Mouse (Mus musculus) hindbrain, embryonic 16.5 days (tissue): ENCODE results near the gene Dusp7. TPM values are rescaled to one million over a fixed set of nuclear protein-coding genes. Genes with fewer than 3 reads are reported as not detected.

ENCODE experiments used
- ATAC-seq: fragments of 200-750 bp; cut with Nextera tagmentation; 2 replicates; pipeline ENCODE4 v1.8.0; 2017; ENCODE audit warnings: moderate TSS enrichment, moderate library complexity
- H3K27ac ChIP-seq: fragments of 300-500 bp; sonication (generic); 2 replicates; pipeline ENCODE4 v1.5.1; 2014; ENCODE audit warnings: low read depth, mild to moderate bottlenecking, control low read depth, low read length, moderate library complexity
- H3K27me3 ChIP-seq: fragments of 300-500 bp; sonication (generic); replicated peaks from 2 replicates; pipeline ENCODE4 v1.6.1; 2014; ENCODE audit warnings: low read length; ENCODE audit not compliant: control insufficient read depth, insufficient read depth
- H3K36me3 ChIP-seq: fragments of 300-500 bp; sonication (generic); 2 replicates; pipeline ENCODE4 v1.6.1; 2014; ENCODE audit warnings: mild to moderate bottlenecking, low read length, moderate library complexity, mixed read lengths; ENCODE audit not compliant: control insufficient read depth, insufficient read depth
- H3K4me1 ChIP-seq: fragments of 300-500 bp; sonication (generic); 2 replicates; pipeline ENCODE4 v1.6.1; 2014; ENCODE audit warnings: low read depth, low read length; ENCODE audit not compliant: control insufficient read depth, insufficient read depth
- H3K4me2 ChIP-seq: fragments of 300-500 bp; sonication (generic); 2 replicates; pipeline ENCODE4 v1.6.1; 2014; ENCODE audit warnings: mild to moderate bottlenecking, low read length, control low read depth, moderate library complexity
- H3K4me3 ChIP-seq: fragments of 300-500 bp; sonication (generic); 2 replicates; pipeline ENCODE4 v1.5.1; 2014; ENCODE audit warnings: mild to moderate bottlenecking, low read length, control low read depth, moderate library complexity
- H3K9ac ChIP-seq: fragments of 300-500 bp; sonication (generic); 2 replicates; pipeline ENCODE4 v1.6.1; 2014; ENCODE audit warnings: low read depth, mild to moderate bottlenecking, control low read depth, low read length, moderate library complexity
- H3K9me3 ChIP-seq: fragments of 300-500 bp; sonication (generic); 2 replicates; pipeline ENCODE4 v1.6.1; 2014; ENCODE audit warnings: mild to moderate bottlenecking, low read length, moderate library complexity; ENCODE audit not compliant: control insufficient read depth
- WGBS: fragments of 180-500 bp; shearing (Covaris S2); extraction: QIAGEN DNeasy Blood & Tissue Kit; methylation state at CpG from one replicate; pipeline ENCODE4 v1.1.7; 2014; 5-methylcytosine and 5-hydroxymethylcytosine counted together
- polyA plus RNA-seq: library from polyadenylated mRNA; unstranded; fragments of >200 nt; fragmentation: Nextera tagmentation; extraction: Ambion mirVana; gene quantifications from 2 replicates; pipeline ENCODE4 v1.2.1, GENCODE M21; 2015

Dusp7 gene
- polyA plus RNA-seq, 1 experiment from 2014 or later = 13.1 TPM

DNA sequence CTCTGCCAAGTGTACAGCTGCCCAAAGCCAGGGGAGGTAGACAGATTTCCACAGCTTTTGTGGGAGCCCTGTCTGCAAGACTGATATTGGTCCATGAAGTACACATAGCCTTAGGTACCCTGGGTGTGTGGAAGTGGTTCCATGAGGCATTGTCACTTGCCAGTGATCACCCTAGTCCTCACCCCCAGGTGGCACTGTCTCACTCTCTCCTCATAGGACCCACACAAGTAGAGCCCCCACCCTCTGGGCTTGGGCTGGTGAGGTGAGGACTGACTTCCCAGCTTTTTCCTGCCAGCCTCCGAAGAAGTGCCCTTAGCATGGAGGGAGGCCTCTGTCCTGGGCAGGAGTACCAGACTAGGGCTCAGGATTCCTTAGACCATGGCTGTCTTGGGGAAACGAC, 19.4 kb upstream of the Dusp7 start:
- H3K27me3 ChIP-seq = no peaks in the 10 kb centered on the region
- no peaks in the 10 kb centered on the region for H3K9me3 ChIP-seq
- H3K4me2 ChIP-seq = no peak overlapping the region
- WGBS = 48% methylated on average over 2 of the region's 2 CpGs
- H3K4me1 ChIP-seq = peaks cover 5% of the 10 kb centered on the region; the same call in 1 of the 2 replicates
- peak; percentile 45; the same call in 1 of the 2 replicates for ATAC-seq
- no peak overlapping the region for H3K4me3 ChIP-seq
- no peak overlapping the region for H3K27ac ChIP-seq
- H3K36me3 ChIP-seq = no peaks in the 10 kb centered on the region
- H3K9ac ChIP-seq = no peak overlapping the region

DNA sequence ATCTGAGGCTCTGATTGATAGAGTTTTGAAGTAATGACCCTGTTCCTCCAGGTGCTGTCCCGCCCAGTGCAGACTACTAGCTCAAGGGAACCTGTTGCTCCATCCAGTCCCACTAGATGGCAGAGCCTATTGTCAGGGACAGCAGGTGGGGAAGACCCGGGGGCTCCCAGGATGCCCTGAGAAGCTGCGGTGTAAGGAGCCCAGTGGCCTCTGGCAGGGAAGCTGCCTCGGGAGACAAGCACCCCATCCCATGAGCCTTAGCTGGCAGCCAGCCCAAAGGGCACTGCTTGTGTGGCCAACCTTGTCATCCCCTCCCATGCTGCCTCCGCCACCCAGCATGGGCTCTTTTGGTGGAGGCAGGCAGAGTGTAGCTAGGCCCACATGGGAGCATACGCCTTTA, 17.3 kb upstream of the Dusp7 start:
- WGBS = 65% methylated on average over 6 of the region's 6 CpGs
- no peaks in the 10 kb centered on the region for H3K27me3 ChIP-seq
- no peak overlapping the region for H3K27ac ChIP-seq
- H3K36me3 ChIP-seq = no peaks in the 10 kb centered on the region
- no peaks in the 10 kb centered on the region for H3K4me1 ChIP-seq
- no peak overlapping the region for H3K4me3 ChIP-seq
- H3K9ac ChIP-seq = no peak overlapping the region
- H3K4me2 ChIP-seq = no peak overlapping the region
- H3K9me3 ChIP-seq = no peaks in the 10 kb centered on the region
- no peak for ATAC-seq

DNA sequence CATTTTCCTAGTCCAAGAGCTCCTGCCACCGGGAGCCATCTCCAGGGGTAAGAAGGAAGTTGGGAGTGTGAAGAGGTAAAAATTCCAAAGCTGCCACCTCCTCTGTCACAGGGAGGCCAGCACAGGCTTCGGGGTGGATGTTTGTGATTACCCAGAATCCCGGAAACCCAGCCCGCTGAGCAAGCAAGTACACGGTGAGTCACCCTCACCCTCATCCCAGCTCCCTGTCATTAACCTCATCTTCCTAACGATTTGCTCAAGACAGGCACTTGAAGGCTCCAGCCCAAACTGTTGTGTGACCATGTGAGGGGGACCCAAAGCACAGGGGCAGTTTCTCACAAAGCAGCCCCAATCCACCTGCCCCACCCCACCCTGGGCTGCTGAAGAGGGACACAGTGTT, 14.7 kb upstream of the Dusp7 start:
- Histone ChIP-seq H3K27me3 (no peaks in the 10 kb centered on the region), H3K9ac (no peak overlapping the region), H3K36me3 (no peaks in the 10 kb centered on the region), H3K4me3 (no peak overlapping the region), H3K4me2 (no peak overlapping the region), H3K4me1 (no peaks in the 10 kb centered on the region), H3K27ac (no peak overlapping the region), H3K9me3 (no peaks in the 10 kb centered on the region)
- ATAC-seq = no peak
- 78% methylated on average over 6 of the region's 6 CpGs for WGBS

GRCm38 (mm10) chr9:106354810-106355209, 13.6 kb upstream of the Dusp7 start:
- no peaks in the 10 kb centered on the region for H3K36me3 ChIP-seq
- no peak overlapping the region for H3K4me3 ChIP-seq
- no peaks in the 10 kb centered on the region for H3K27me3 ChIP-seq
- H3K4me1 ChIP-seq = no peaks in the 10 kb centered on the region
- WGBS = 88% methylated on average over 6 of the region's 6 CpGs
- H3K4me2 ChIP-seq = no peak overlapping the region
- H3K9me3 ChIP-seq = no peaks in the 10 kb centered on the region
- H3K9ac ChIP-seq = no peak overlapping the region
- ATAC-seq = no peak
- H3K27ac ChIP-seq = no peak overlapping the region

DNA sequence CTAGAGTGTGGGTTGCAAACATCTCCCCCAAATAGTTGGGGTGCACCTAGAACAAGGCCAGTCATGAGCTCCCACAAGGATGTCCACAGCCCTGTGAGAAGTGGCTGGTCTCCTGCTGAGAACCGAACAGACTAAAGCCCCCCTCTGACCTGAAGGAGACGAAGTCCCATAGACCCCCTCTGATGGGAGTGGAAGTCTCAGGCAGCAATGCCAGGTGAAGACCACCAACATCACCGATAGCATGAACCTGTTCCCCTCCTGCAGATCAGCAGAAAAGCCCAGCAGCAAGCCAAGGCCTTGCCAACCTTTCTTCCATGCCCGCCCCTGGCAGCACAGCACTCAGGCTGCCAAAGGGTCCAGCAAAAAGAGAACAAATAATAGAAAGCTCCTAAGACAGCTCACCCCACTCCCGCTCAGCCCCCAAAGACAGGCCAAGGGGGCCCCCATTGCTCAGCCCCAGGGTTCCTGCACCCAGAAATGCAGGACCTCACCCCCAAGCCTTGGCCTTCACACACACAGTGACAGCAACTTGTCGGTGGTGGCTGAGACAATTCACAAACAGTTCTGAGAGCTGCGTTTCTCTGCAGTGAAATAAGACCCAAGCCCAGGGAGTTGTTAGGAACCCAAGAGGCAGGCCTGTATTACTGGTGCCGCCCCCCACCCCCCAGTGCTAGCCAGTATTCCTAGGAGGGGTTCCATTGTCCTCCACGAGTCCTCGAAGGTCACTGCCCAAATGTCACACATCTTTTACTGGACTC, 13.0 kb upstream of the Dusp7 start:
- no peak overlapping the region for H3K9ac ChIP-seq
- WGBS = 64% methylated on average over 10 of the region's 10 CpGs
- H3K4me1 ChIP-seq = no peaks in the 10 kb centered on the region
- H3K36me3 ChIP-seq = no peaks in the 10 kb centered on the region
- H3K9me3 ChIP-seq = no peaks in the 10 kb centered on the region
- no peak for ATAC-seq
- no peaks in the 10 kb centered on the region for H3K27me3 ChIP-seq
- no peak overlapping the region for H3K4me3 ChIP-seq
- H3K4me2 ChIP-seq = no peak overlapping the region
- no peak overlapping the region for H3K27ac ChIP-seq

GRCm38 (mm10) chr9:106355975-106356286, 12.5 kb upstream of the Dusp7 start:
- no peaks in the 10 kb centered on the region for H3K27me3 ChIP-seq
- H3K36me3 ChIP-seq = no peaks in the 10 kb centered on the region
- H3K9ac ChIP-seq = no peak overlapping the region
- H3K4me1 ChIP-seq = no peaks in the 10 kb centered on the region
- H3K4me2 ChIP-seq = no peak overlapping the region
- H3K4me3 ChIP-seq = no peak overlapping the region
- no peak for ATAC-seq
- no peaks in the 10 kb centered on the region for H3K9me3 ChIP-seq
- H3K27ac ChIP-seq = no peak overlapping the region

DNA sequence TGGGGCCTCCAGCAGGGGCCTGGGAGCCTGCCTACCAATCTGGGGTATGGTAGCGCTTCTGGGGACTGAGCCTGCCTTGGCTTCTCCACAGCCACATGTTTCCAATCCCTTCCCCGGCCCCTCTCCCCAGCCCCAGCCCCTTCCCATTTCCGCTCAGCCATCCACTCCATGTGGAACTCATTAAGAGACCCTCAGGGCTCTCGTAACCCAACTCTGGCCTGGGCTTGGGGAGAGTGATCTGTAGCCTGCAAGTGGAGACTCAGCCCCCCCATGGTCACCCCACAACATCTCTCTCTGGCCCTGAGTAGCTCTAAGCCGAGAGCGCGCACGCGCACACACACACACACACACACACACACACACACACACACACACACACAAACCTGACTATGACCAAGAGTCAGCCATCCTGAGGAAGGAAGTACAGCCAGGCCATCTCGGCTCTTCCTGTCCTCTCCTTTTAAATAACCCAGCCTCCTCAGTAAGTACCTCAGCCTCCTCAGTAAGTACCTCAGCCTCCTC, 12.0 kb upstream of the Dusp7 start:
- ATAC-seq = no peak
- Histone ChIP-seq H3K36me3 (no peaks in the 10 kb centered on the region), H3K9me3 (no peaks in the 10 kb centered on the region), H3K27me3 (no peaks in the 10 kb centered on the region), H3K9ac (no peak overlapping the region), H3K27ac (no peak overlapping the region), H3K4me1 (no peaks in the 10 kb centered on the region), H3K4me2 (no peak overlapping the region), H3K4me3 (no peak overlapping the region)
- 78% methylated on average over 10 of the region's 10 CpGs for WGBS

DNA sequence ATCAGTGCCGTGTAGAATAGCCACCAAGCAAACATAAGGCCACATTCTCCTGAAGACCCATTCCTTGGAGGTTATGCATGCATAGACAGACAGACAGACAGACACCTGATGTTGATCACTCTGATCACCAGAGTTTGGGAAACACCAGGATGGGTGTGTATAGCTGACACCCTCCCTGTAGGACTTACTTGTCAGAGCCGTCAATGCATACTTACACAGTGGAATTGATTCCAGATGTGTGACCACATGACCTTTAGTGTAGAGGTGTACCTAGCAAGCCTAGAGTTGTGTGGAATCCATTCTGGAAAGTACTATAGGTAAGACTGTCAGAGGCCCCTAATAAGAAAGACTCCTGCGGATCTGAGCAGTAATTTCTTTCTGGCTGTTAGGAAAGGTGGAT, 11.3 kb upstream of the Dusp7 start:
- Histone ChIP-seq H3K9me3 (no peaks in the 10 kb centered on the region), H3K36me3 (no peaks in the 10 kb centered on the region), H3K9ac (no peak overlapping the region), H3K4me1 (no peaks in the 10 kb centered on the region), H3K27me3 (no peaks in the 10 kb centered on the region), H3K4me2 (no peak overlapping the region), H3K27ac (no peak overlapping the region), H3K4me3 (no peak overlapping the region)
- no peak for ATAC-seq
- 85% methylated on average over 3 of the region's 3 CpGs for WGBS

- H3K9me3 ChIP-seq = no peaks in the 10 kb centered on the region
- no peak overlapping the region for H3K9ac ChIP-seq
- no peak overlapping the region for H3K27ac ChIP-seq
- no peak overlapping the region for H3K4me2 ChIP-seq
- H3K27me3 ChIP-seq = no peaks in the 10 kb centered on the region
- no peaks in the 10 kb centered on the region for H3K4me1 ChIP-seq
- ATAC-seq = no peak
- no peaks in the 10 kb centered on the region for H3K36me3 ChIP-seq
- no peak overlapping the region for H3K4me3 ChIP-seq
- WGBS = 62% methylated on average over 6 of the region's 6 CpGs
Observed at GRCm38 (mm10) chr9:106359297-106359696, 9.1 kb upstream of the Dusp7 start.
